Mouse (Mus musculus) liver, postnatal 0 days (tissue): ENCODE results near the gene Lcn3.

Experiments used
- CTCF ChIP-seq: sonication (generic); IDR thresholded peaks from 2 replicates; pipeline ENCODE4 v1.5.1; 2016; ENCODE audit warnings: antibody characterized with exemption, low read depth
- EP300 ChIP-seq: IDR thresholded peaks from 2 replicates; pipeline ENCODE4 v1.6.1; 2016; ENCODE audit warnings: antibody characterized with exemption, low read depth, mild to moderate bottlenecking

DNA sequence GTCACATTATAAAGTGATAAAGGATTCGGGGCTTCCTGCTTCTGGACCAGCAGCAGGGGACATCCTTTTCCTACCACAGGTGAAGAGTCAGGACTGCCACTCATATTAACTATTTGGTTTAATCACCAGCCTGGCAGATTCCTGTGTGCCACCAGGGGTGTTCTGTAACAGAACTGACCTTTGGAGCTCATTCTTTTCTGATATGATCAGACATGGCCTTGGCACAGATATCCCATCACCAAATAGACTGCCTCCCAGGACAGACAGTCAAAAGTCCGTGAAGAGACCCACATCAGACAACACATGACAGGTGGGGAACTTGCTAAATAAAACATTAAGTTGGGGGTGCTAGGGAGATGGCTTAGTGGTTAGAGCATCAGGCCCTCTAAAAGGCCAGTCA, 46.3 kb downstream of the Lcn3 start:
- TF ChIP-seq CTCF (no peak), EP300 (no peak)
